Comparison of ENCODE assay signal across 8 mouse cellular contexts in the genomic region with DNA sequence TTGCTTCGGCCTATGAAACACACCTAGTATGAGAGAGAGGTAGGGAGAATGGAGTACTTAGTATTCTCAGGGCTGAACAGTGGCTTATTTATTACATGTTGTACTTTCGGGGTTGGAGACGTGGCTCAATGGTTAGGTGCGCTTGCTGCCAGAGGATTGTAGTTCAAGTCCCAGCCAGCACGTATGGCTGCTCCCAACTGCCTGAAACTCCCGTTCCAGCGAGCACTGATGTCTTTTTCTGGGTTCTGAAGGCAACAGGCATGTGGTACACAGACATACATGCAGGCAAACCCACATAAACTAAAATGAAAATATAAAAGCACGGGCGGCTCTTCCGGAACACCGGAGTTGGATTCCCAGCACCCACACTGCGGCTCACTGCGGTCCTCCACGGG. TPM values are rescaled to one million over a fixed set of nuclear protein-coding genes. Genes with fewer than 3 reads are reported as not detected.
A peak's percentile ranks its signal among the peaks of the same experiment; 100 is the strongest.
DNase-seq lines count a peak whose midpoint lies in the region; ATAC-seq and TF ChIP-seq lines count a peak whose summit lies in the region.

No protein-coding gene starts in this region.

- no peak for TF ChIP-seq CTCF in bone marrow macrophage, adult 2 months (IDR thresholded peaks at IDR 0.05; ENCODE audit: low read depth, low read length)

- H3K4me2 ChIP-seq in kidney, embryonic 15.5 days: peak overlapping the region; percentile 82
- H3K4me2 ChIP-seq in hindbrain, embryonic 13.5 days: peak overlapping the region; percentile 82
- peak overlapping the region; percentile 80 for H3K4me2 ChIP-seq in midbrain, embryonic 13.5 days (replicated peaks)

- 8% methylated on average over 14 of the region's 14 CpGs for WGBS in kidney, embryonic 15.5 days
- WGBS in hindbrain, embryonic 13.5 days: 9% methylated on average over 14 of the region's 14 CpGs
- 9% methylated on average over 14 of the region's 14 CpGs for WGBS in midbrain, embryonic 13.5 days

- H3K27ac ChIP-seq in kidney, embryonic 15.5 days: peak overlapping the region; percentile 98
- H3K27ac ChIP-seq in bone marrow macrophage, adult 2 months (ENCODE audit: insufficient read depth, low read depth, low read length): peak overlapping the region; percentile 90
- H3K27ac ChIP-seq in hindbrain, embryonic 13.5 days: peak overlapping the region; percentile 98
- H3K27ac ChIP-seq in midbrain, embryonic 13.5 days: peak overlapping the region; percentile 98

- DNase-seq in kidney, postnatal 36 days: no peak
- no peak for DNase-seq in right cerebral cortex, adult 2 months (ENCODE audit: low spot score in 2 of 2)
- no peak for DNase-seq in right cerebral cortex, postnatal 10 days (ENCODE audit: low spot score in 2 of 2)
- DNase-seq in right cerebral cortex, postnatal 36 days (ENCODE audit: low spot score in 2 of 2): no peak

- ATAC-seq in kidney, embryonic 15.5 days (replicated peaks; ENCODE audit: low FRiP score): peak; percentile 17; the same call in 1 of the 2 replicates
- no peak; the same call in 1 of the 2 replicates for ATAC-seq in hindbrain, embryonic 13.5 days (ENCODE audit: low FRiP score)
- no peak; the same call in 1 of the 2 replicates for ATAC-seq in midbrain, embryonic 13.5 days

- peak overlapping the region; percentile 80 for H3K9ac ChIP-seq in kidney, embryonic 15.5 days
- H3K9ac ChIP-seq in hindbrain, embryonic 13.5 days: peak overlapping the region; percentile 91
- H3K9ac ChIP-seq in midbrain, embryonic 13.5 days (replicated peaks): peak overlapping the region; percentile 94

- no peaks in the 10 kb centered on the region for H3K27me3 ChIP-seq in kidney, embryonic 15.5 days
- no peaks in the 10 kb centered on the region for H3K27me3 ChIP-seq in hindbrain, embryonic 13.5 days
- H3K27me3 ChIP-seq in midbrain, embryonic 13.5 days: no peaks in the 10 kb centered on the region

- peak overlapping the region; percentile 77 for H3K4me3 ChIP-seq in kidney, embryonic 15.5 days (replicated peaks)
- peak overlapping the region; percentile 93 for H3K4me3 ChIP-seq in bone marrow macrophage, adult 2 months (ENCODE audit: insufficient read depth, low read length)
- peak overlapping the region; percentile 81 for H3K4me3 ChIP-seq in hindbrain, embryonic 13.5 days
- peak overlapping the region; percentile 88 for H3K4me3 ChIP-seq in midbrain, embryonic 13.5 days (replicated peaks)

- H3K9me3 ChIP-seq in kidney, embryonic 15.5 days (replicated peaks): no peaks in the 10 kb centered on the region
- no peaks in the 10 kb centered on the region for H3K9me3 ChIP-seq in hindbrain, embryonic 13.5 days
- H3K9me3 ChIP-seq in midbrain, embryonic 13.5 days: no peaks in the 10 kb centered on the region

- peaks cover 13% of the 10 kb centered on the region for H3K4me1 ChIP-seq in kidney, embryonic 15.5 days
- H3K4me1 ChIP-seq in bone marrow macrophage, adult 2 months (ENCODE audit: control insufficient read depth, insufficient read depth, low read length): peaks cover 10% of the 10 kb centered on the region
- peaks cover 16% of the 10 kb centered on the region for H3K4me1 ChIP-seq in hindbrain, embryonic 13.5 days (replicated peaks)
- H3K4me1 ChIP-seq in midbrain, embryonic 13.5 days (replicated peaks): peaks cover 17% of the 10 kb centered on the region

- peaks cover 17% of the 10 kb centered on the region for H3K36me3 ChIP-seq in kidney, embryonic 15.5 days
- H3K36me3 ChIP-seq in hindbrain, embryonic 13.5 days: peaks cover 14% of the 10 kb centered on the region
- peaks cover 15% of the 10 kb centered on the region for H3K36me3 ChIP-seq in midbrain, embryonic 13.5 days

- no peak for TF ChIP-seq POLR2A in bone marrow macrophage, adult 2 months (IDR thresholded peaks at IDR 0.05; ENCODE audit: borderline replicate concordance, low read depth, low read length)

RNA-seq across cellular contexts. Expression of a gene that starts 0.7 kb away (rescaled TPM):
- polyA plus RNA-seq in kidney, embryonic 15.5 days (2015; fragmentation: Nextera tagmentation; extraction: Ambion mirVana): 29.5 and 32.8 TPM in 2 replicates
- 21.0 and 29.4 TPM in 2 replicates for polyA plus RNA-seq in bone marrow macrophage, adult 2 months (2012; ENCODE audit: insufficient read depth, insufficient read length, missing spikeins)
- polyA plus RNA-seq in hindbrain, embryonic 13.5 days (2015; fragmentation: Nextera tagmentation; extraction: Ambion mirVana): 37.8 and 40.2 TPM in 2 replicates
- polyA plus RNA-seq in midbrain, embryonic 13.5 days (2015; fragmentation: Nextera tagmentation; extraction: Ambion mirVana): 38.7 and 45.2 TPM in 2 replicates

RNA-seq across cellular contexts. Expression of a gene that starts 20.1 kb away (rescaled TPM):
- 0.37 and 0.62 TPM in 2 replicates for polyA plus RNA-seq in kidney, embryonic 15.5 days (2015; fragmentation: Nextera tagmentation; extraction: Ambion mirVana)
- 97.6 and 98.0 TPM in 2 replicates for polyA plus RNA-seq in bone marrow macrophage, adult 2 months (2012; ENCODE audit: insufficient read depth, insufficient read length, missing spikeins)
- 0.58 and 0.87 TPM in 2 replicates for polyA plus RNA-seq in hindbrain, embryonic 13.5 days (2015; fragmentation: Nextera tagmentation; extraction: Ambion mirVana)
- 0.55 and 0.96 TPM in 2 replicates for polyA plus RNA-seq in midbrain, embryonic 13.5 days (2015; fragmentation: Nextera tagmentation; extraction: Ambion mirVana)

RNA-seq across cellular contexts. Expression of a gene that starts 21.4 kb away (rescaled TPM):
- polyA plus RNA-seq in kidney, embryonic 15.5 days (2015; fragmentation: Nextera tagmentation; extraction: Ambion mirVana): 10.5 and 11.3 TPM in 2 replicates
- polyA plus RNA-seq in bone marrow macrophage, adult 2 months (2012; ENCODE audit: insufficient read depth, insufficient read length, missing spikeins): 5.4 and 5.8 TPM in 2 replicates
- 4.9 and 5.0 TPM in 2 replicates for polyA plus RNA-seq in hindbrain, embryonic 13.5 days (2015; fragmentation: Nextera tagmentation; extraction: Ambion mirVana)
- 5.6 and 6.0 TPM in 2 replicates for polyA plus RNA-seq in midbrain, embryonic 13.5 days (2015; fragmentation: Nextera tagmentation; extraction: Ambion mirVana)

Comparison
In these comparisons a context has a peak if more than half of its experiments do, and no peak if none do; other contexts are left out.
1. RNA of a gene that starts 20.1 kb away (polyA plus RNA-seq): 97.6 to 98.0 TPM in bone marrow macrophage, adult 2 months; 0.55 to 0.96 TPM in midbrain, embryonic 13.5 days, 0.58 to 0.87 TPM in hindbrain, embryonic 13.5 days and 0.37 to 0.62 TPM in kidney, embryonic 15.5 days; every median in the first group is over 10 times any median in the second.
2. Peak in every context shown above with its lines, with median percentiles within 50 percentile points of each other: H3K27ac ChIP-seq, H3K4me2 ChIP-seq, H3K4me3 ChIP-seq and H3K9ac ChIP-seq.